ENCODE assay signal across 16 mouse cellular contexts in genomic region chr16:56079419-56079818, GRCm38 (mm10).
"Had no signal": no experiment of that assay in that cellular context is flagged by ENCODE, and none has a peak within 500 bp of the region (broad histone marks: within the 10 kb centered on the region; RNA-seq: fewer than 3 reads in every experiment).

No protein-coding gene starts in this region.

- H3K9me3 ChIP-seq: neural tube, embryonic 13.5 days; neural tube, embryonic 15.5 days; stomach, embryonic 15.5 days had no signal

- H3K4me3 ChIP-seq: neural tube, embryonic 13.5 days; neural tube, embryonic 15.5 days; stomach, embryonic 15.5 days had no signal

- H3K27ac ChIP-seq: neural tube, embryonic 13.5 days; neural tube, embryonic 15.5 days; stomach, embryonic 15.5 days; stomach, postnatal 0 days had no signal

- H3K4me2 ChIP-seq: neural tube, embryonic 13.5 days; neural tube, embryonic 15.5 days; stomach, embryonic 15.5 days had no signal

- DNase-seq: retina, postnatal 1 day; right cerebral cortex, adult 18-20 months; right cerebral cortex, postnatal 14 days; right cerebral cortex, postnatal 25 days; right cerebral cortex, postnatal 4 days; spleen, adult 18-20 months; thymus, adult 18-20 months; thymus, adult 2 months; thymus, postnatal 14 days; thymus, postnatal 25 days; thymus, postnatal 36 days; thymus, postnatal 4 days had no signal

- H3K9ac ChIP-seq: neural tube, embryonic 13.5 days; neural tube, embryonic 15.5 days; stomach, embryonic 15.5 days had no signal

- H3K36me3 ChIP-seq: neural tube, embryonic 15.5 days; stomach, embryonic 15.5 days had no signal

- H3K27me3 ChIP-seq: neural tube, embryonic 13.5 days; neural tube, embryonic 15.5 days; stomach, embryonic 15.5 days had no signal
